Mouse (Mus musculus) ES-E14 (cell line): ENCODE measurements at regions not wholly inside any gene's neighbourhood (a gene's known extent, or its start where the extent isn't known, plus 50 kb on each side); places are given as distances from the start of the nearest gene placed in this dataset.

Experiments
- CHD2 ChIP-seq: IDR thresholded peaks from 2 replicates; pipeline ENCODE4 v1.6.1; 2014; ENCODE audit warnings: mild to moderate bottlenecking, low read depth, low read length, inconsistent platforms
- HCFC1 ChIP-seq: IDR thresholded peaks from 2 replicates; pipeline ENCODE4 v1.6.1; 2012; ENCODE audit warnings: low read length, inconsistent platforms, borderline replicate concordance; ENCODE audit not compliant: insufficient read depth
- ZC3H11A ChIP-seq: IDR thresholded peaks from 2 replicates; pipeline ENCODE4 v1.6.1; 2012; ENCODE audit warnings: low read depth, mild to moderate bottlenecking, inconsistent platforms, low read length, borderline replicate concordance
- ZNF384 ChIP-seq: IDR thresholded peaks from 2 replicates; pipeline ENCODE4 v1.6.1; 2012; ENCODE audit warnings: low read depth, low read length, inconsistent platforms

- TF ChIP-seq HCFC1 (no peak), ZNF384 (no peak), ZC3H11A (no peak), CHD2 (no peak)
Observed at GRCm38 (mm10) chr16:95845323-95845860, 143.5 kb downstream of the Ets2 start.
